Mouse (Mus musculus): ENCODE measurements around the gene Sv2b.

Gene Sv2b

GRCm38 (mm10) chr7:75102536-75103332 lies 206.3 kb downstream of the Sv2b start:
- DNase-seq (ENCODE audit: low read depth, low spot score) = no peak

- no peak for DNase-seq (ENCODE audit: low read depth, low spot score)
Measured at GRCm38 (mm10) chr7:75085473-75085872, 223.6 kb downstream of the Sv2b start.

GRCm38 (mm10) chr7:75080163-75080562 lies 228.9 kb downstream of the Sv2b start:
- DNase-seq (ENCODE audit: low read depth, low spot score) = peak; percentile 40

- DNase-seq (ENCODE audit: low read depth, low spot score) = peak; percentile 74
Measured at GRCm38 (mm10) chr7:75077560-75078208, 231.4 kb downstream of the Sv2b start.

Measured in telencephalon, adult 2 months (tissue).